Mouse (Mus musculus) lung, postnatal 4 days (tissue): ENCODE data around the gene Gm20696.
A peak's percentile ranks its signal among the peaks of the same experiment; 100 is the strongest.

Experiments
- DNase-seq, 2 experiments: peaks; one replicate each; pipeline ENCODE4 v3.0.0; 2021

Gm20696 gene

DNA sequence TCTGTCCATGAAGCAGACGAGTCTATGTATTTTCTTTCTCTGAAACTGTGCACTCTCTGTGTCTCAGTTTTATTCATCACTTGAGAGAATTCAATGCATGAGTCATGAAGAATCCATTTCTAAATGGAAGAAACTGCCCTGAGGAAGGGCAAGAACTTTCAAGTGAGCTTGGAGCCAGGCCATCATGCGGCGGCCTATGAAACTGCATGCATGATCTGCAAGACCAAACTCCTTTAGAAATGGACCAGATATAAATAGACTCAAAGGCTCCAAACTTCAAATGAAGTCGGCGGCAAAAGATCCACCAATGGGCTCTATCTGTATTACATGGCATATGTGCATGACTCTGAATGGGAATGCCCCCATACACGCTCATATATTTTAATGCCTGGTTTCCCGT, 321.6 kb downstream of the Gm20696 start:
- no peak for DNase-seq

DNA sequence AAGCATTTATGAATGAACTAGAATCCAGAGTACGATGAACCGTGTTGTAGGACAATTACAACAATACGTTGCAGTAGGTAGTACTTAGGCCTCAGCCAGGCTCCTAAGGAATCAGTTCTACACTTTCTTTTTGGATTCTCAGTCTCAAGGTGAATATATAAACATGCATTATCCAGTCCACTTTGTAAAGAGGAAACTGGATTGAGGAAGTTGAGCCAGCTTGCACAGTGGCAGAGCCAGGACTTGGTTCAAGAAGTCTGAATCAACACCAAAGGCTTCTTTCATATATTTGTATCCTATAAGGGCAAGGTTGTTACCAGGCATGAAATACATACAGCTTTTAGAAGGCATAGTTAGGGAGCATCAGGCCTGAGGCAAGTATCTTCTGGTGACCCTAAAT, 322.2 kb downstream of the Gm20696 start:
- no peak for DNase-seq

DNA sequence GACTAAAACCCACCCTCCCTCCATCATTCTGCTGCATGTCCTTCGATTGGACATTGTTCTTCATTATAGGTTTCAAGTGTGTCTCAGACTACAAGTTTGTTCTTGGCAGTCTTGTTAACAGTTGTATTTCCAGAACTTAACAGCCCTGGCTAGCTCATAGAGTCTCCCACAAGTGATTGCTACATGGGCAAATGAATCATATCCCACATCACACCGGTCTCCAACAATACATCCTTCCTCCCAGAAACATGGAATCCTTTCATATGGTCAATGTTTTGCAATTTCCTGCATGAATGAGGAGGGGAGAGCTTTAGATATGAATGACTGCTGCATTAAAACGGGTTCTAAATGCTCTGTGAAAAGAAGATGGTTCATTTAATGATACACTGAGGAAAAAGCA, 322.8 kb downstream of the Gm20696 start:
- no peak for DNase-seq

GRCm38 (mm10) chr6:99342416-99342815, 324.2 kb downstream of the Gm20696 start:
- DNase-seq: no peak

GRCm38 (mm10) chr6:99340902-99341301, 325.7 kb downstream of the Gm20696 start:
- no peak for DNase-seq

- no peak for DNase-seq
These were observed 326.4 kb downstream of the Gm20696 start for GRCm38 (mm10) chr6:99339986-99340721.

GRCm38 (mm10) chr6:99339343-99339620, 327.3 kb downstream of the Gm20696 start:
- DNase-seq: no peak

GRCm38 (mm10) chr6:99338593-99339342, 327.8 kb downstream of the Gm20696 start:
- no peak for DNase-seq

DNA sequence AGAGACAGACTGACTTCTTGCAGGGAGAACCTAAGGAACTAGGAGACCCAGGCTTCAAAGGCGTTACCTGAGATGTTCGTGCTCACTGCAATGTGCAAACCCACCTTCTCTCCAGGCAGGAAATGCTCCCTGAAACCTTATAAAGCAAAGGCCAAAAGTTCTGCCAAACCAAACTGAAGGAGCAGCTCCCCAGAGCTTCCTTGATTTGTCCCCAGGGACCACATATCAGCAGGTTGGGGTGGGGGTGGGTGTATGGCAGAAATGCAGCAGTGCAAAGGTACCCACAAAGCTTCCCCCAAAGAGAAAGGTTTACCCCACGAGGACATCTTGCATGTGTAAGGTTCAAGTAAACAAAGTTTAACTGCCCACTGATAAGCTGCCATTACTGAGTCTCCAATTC, 328.4 kb downstream of the Gm20696 start:
- no peak for DNase-seq

DNA sequence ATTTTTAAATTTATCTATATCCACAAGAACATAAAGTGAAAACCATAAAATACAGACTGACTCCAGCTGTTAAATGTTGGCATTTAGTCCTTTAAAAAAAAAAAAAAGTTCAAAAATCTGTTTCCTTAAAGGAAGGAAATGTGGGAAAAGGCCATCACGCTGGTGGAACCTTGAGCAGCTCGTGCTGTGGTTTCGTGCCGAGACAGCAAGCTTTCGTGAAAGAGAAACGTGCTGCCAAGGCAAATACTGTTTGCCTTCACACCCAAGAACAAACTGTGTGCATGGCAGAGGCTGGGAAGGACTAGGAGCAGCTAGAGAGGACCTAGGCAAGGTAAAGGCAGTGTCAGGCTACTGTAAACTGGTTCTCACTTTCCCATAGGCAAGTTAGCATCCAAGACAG, 329.0 kb downstream of the Gm20696 start:
- no peak for DNase-seq

DNA sequence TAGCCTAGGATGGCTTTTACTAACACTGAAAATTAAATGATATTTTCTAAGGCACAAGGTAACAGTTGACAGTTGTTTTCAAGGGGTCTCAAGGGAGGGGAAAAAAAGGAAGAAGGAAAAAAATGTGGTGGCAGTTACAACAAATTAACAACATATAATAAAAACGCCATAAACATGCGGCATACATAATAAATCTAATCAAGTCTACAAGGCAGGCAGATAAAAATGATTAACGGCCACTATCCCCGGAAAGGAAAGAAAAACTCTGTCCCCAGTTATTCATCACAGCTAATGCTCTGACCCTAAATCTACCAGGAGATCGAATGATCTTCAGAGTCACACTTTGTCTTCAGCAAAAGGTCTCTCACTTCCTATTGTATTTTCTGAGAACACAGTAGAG, 330.4 kb downstream of the Gm20696 start:
- no peak for DNase-seq

DNA sequence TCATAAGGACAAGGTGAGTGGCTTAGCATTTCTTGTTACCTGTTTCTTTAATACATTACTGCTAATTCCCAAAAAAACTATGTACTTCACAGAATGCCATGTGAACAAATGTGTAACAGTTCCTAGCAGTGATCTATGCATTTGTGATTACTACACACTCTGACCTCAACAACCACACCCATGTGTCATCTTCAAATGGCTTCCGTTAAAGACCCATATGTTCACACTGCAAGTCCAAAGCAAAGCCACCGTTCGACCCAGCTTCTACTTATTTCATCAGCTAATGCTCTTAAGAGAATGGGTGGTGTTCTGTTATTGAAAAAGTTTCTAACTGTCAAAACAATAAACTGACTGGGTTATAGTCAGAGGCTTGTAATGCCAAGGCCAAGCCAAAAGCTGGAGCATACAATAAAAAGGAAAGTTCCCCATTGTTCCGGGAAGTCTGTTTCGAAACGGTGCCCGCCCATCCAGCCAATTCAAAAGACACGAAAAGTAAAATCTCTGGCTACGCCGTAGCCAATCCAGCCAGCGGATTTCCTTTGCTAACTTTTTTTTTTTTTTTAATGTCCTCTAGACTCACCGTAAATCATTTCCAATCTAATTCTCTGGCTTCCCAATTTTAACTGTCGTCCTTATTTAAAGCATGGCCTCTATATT, 331.3 kb downstream of the Gm20696 start:
- peak; percentile 48 to 51 for DNase-seq

DNA sequence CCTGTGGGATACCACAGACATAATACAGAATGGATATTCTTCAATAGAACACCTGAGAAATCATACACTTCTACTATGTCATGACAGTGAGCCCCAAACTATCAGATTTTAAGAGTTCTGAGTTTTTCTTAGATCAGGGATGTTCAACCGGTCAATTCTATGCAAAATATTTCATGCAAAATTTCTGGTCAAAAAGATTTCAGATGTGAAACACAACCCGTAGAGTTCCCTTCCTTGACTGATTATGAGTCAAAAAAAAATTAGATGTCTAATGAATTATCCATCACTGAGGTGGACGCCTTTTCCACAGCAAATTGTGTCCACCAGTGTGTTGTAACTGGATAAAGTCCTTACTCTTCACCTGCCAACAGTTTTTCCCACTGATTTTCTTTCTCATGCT, 332.3 kb downstream of the Gm20696 start:
- DNase-seq: no peak

DNA sequence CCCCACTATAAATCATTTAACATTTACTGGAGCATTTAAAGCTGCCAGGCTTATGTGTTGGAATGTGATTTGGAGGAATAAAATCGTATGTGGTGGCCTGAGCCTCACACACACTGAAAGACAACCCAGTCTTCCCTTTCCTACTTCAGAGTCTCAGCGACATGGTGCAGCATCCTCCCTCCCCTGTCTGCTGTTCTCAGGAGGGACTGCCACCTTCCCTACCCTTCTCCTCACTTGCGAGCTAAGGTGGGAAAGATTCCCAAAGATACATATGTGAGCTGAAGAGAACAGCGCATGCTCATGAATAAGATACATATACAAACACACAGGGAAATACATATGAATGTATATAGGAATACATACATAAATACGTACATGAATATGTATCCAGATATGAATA, 333.5 kb downstream of the Gm20696 start:
- DNase-seq: no peak

- DNase-seq: no peak
These were observed 336.4 kb downstream of the Gm20696 start for GRCm38 (mm10) chr6:99330169-99330568.

- no peak for DNase-seq
These were observed 338.0 kb downstream of the Gm20696 start for GRCm38 (mm10) chr6:99328634-99329033.

GRCm38 (mm10) chr6:99328146-99328545, 338.5 kb downstream of the Gm20696 start:
- no peak for DNase-seq

GRCm38 (mm10) chr6:99327721-99328120, 338.9 kb downstream of the Gm20696 start:
- peak; percentile 29 to 67 for DNase-seq

DNA sequence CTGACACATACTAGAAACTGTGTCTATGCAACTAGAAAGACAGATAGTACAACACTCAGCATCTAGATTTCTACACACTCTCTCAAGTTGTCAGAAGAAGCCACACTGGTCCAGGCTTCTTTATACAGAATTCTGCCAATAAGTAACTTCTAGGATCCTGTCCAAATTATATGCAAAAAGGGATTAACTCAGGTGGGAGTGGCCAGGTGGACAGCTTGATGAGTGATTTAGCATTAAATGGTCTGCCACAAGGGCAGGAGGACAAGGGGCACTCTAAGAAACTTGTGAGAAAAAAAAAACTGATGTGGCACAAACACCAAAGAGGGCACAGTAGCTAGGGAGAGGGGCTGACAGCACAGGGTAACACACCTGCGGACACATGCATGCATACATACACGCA, 340.7 kb downstream of the Gm20696 start:
- no peak for DNase-seq

DNA sequence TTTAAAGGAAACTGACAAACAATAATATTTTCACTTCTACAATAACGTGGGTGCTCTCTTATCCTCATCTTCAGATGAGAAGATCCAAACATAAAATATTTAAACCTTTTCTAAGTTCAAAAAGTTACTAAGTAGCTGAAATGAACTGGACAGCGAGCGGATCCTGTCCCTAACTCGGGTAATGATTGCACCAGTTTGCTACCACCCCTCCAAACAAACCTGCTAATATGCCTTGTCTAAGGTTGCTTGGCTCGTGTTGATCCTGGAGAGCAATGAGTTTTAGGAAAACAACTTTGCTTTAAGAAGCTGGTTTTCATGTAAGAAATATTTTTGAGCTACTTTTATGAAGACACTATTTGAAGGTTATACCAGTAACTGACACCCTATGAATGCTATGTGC, 341.1 kb downstream of the Gm20696 start:
- DNase-seq: no peak

DNA sequence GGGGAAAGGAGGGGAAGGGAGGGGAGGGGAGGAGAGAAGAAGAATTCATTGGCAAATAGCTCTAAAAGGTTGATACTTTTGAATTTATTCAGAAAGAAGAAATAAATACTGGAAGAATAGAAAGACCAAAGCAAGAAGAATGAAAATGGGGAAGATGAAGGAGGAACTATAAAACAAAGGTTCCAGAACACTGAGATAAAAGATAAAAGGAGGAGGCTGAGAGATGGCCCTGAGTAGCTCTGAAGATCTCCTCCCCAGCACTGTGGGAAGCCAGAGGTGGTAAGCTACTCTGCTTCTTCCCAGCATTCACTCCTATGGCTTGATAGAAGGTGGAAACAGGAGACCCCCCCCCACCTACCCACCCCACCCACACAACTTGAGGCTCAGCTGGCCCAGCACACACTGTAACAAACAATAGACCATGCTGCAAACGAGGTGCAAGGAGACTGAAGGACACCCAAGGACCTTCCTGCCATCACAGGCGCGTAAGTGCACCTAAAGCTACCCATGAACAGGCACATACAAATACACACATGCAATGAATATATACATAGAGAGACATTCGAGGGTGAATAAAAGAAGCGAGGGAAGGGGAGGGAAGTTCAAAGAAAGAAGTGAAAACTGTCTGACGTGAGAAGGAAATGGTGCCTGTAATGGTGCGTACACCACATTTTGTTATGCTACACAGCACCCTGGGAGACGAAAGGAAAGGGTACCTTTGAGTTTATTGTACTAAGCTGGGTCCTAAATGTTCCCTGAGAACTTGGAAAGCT, 344.3 kb downstream of the Gm20696 start:
- no peak for DNase-seq

DNA sequence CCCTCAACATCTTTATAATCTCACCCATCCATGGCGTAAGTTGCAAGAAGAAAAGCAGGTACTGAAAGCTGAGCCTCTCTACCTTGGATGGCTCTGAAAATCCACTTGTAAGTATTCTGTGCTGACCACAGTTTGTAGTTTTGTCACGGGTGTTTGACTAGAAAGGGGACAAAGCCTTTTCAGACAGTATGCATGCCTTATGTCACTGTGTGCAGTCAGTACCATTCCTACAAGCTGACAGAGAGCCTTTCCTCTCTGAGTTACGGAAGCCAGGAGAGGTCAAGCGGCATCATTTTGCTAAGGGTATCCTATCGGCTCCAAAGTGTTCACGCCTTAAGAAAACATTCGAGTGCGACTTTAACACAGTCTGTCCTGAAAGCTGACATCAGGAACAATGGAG, 346.2 kb downstream of the Gm20696 start:
- no peak for DNase-seq
